Mouse (Mus musculus) cerebellum, adult 2 months (tissue): ENCODE measurements around the gene Mdm2. TPM values are rescaled to one million over a fixed set of nuclear protein-coding genes. Genes with fewer than 3 reads are reported as not detected.
"Not testable (repeated sequence)": the region's sequence is repeated elsewhere in the genome, so short reads cannot be mapped to it uniquely, and the experiment has no call there.

ENCODE experiments used
- DNase-seq, 2 experiments: peaks; one replicate each; pipeline ENCODE4 v3.0.0; 2021
- H3K27ac ChIP-seq: fragments of 200-500 bp; 2 replicates; pipeline ENCODE4 v1.5.1; 2012; ENCODE audit warnings: low read length, control low read depth, inconsistent platforms; ENCODE audit not compliant: insufficient read depth
- H3K27me3 ChIP-seq: fragments of 200-500 bp; 2 replicates; pipeline ENCODE4 v1.6.1; 2012; ENCODE audit warnings: inconsistent platforms, mild to moderate bottlenecking, low read length, moderate library complexity; ENCODE audit not compliant: control insufficient read depth, insufficient read depth
- H3K4me1 ChIP-seq: fragments of 200-500 bp; 2 replicates; pipeline ENCODE4 v1.6.1; 2011; ENCODE audit warnings: low read length; ENCODE audit not compliant: control insufficient read depth, insufficient read depth
- H3K4me3 ChIP-seq: fragments of 200-500 bp; replicated peaks from 2 replicates; pipeline ENCODE3; 2011; ENCODE audit warnings: mild to moderate bottlenecking, low read depth, low read length, control low read depth; ENCODE audit not compliant: insufficient read depth
- CTCF ChIP-seq: fragments of 200-500 bp; IDR thresholded peaks from 2 replicates; pipeline ENCODE4 v1.5.1; 2011; ENCODE audit warnings: low read depth, mild to moderate bottlenecking, control low read depth, low read length, moderate library complexity, borderline replicate concordance; ENCODE audit not compliant: insufficient read depth
- POLR2A ChIP-seq: fragments of 200-500 bp; IDR thresholded peaks from 2 replicates; pipeline ENCODE4 v1.6.1; 2011; ENCODE audit warnings: low read length, control low read depth, borderline replicate concordance; ENCODE audit not compliant: insufficient read depth
- WGBS: fragments of 180-500 bp; shearing (Covaris S2); methylation state at CpG from one replicate; pipeline ENCODE4 v1.1.7; 2018; 5-methylcytosine and 5-hydroxymethylcytosine counted together
- polyA plus RNA-seq: library from polyadenylated mRNA; depleted of rRNA; stranded (reverse); fragments of >200 nt; gene quantifications from 2 replicates; pipeline ENCODE4 v1.2.3, GENCODE M21; 2012

The Mdm2 gene
- polyA plus RNA-seq, 1 experiment: 67.6 TPM

- no peaks in the 10 kb centered on the region for H3K27me3 ChIP-seq
- TF ChIP-seq POLR2A: no peak
- no peak for TF ChIP-seq CTCF
- 94% methylated on average over 14 of the region's 14 CpGs for whole genome bisulfite sequencing
- no peak overlapping the region for H3K4me3 ChIP-seq
- no peak for DNase-seq
- no peak overlapping the region for H3K27ac ChIP-seq
- no peaks in the 10 kb centered on the region for H3K4me1 ChIP-seq
Measured at GRCm38 (mm10) chr10:117751282-117751610, 40.7 kb upstream of the Mdm2 start.

- TF ChIP-seq CTCF: no peak
- no peak for TF ChIP-seq POLR2A
- Histone ChIP-seq H3K27me3 (no peaks in the 10 kb centered on the region), H3K27ac (no peak overlapping the region), H3K4me3 (no peak overlapping the region), H3K4me1 (no peaks in the 10 kb centered on the region)
- no peak for DNase-seq
- 98% methylated on average over 5 of the region's 5 CpGs for WGBS
Measured at GRCm38 (mm10) chr10:117750529-117751281, 40.1 kb upstream of the Mdm2 start.

- DNase-seq: no peak
- no peaks in the 10 kb centered on the region for H3K27me3 ChIP-seq
- no peak overlapping the region for H3K4me3 ChIP-seq
- no peaks in the 10 kb centered on the region for H3K4me1 ChIP-seq
- 93% methylated on average over 14 of the region's 14 CpGs for WGBS
- H3K27ac ChIP-seq: no peak overlapping the region
- no peak for TF ChIP-seq POLR2A
Measured at GRCm38 (mm10) chr10:117749787-117750343, 39.3 kb upstream of the Mdm2 start.

GRCm38 (mm10) chr10:117749050-117749686 is 38.6 kb upstream of the Mdm2 start:
- no peak for TF ChIP-seq CTCF
- TF ChIP-seq POLR2A: no peak
- Histone ChIP-seq H3K27ac (no peak overlapping the region), H3K4me3 (no peak overlapping the region), H3K27me3 (no peaks in the 10 kb centered on the region), H3K4me1 (peaks cover 3% of the 10 kb centered on the region)
- WGBS: 98% methylated on average over 10 of the region's 10 CpGs
- DNase-seq: no peak

- no peak overlapping the region for H3K27ac ChIP-seq
- TF ChIP-seq CTCF: no peak
- no peak for TF ChIP-seq POLR2A
- H3K27me3 ChIP-seq: no peaks in the 10 kb centered on the region
- H3K4me3 ChIP-seq: no peak overlapping the region
- H3K4me1 ChIP-seq: peaks cover 6% of the 10 kb centered on the region
- WGBS: 83% methylated on average over 10 of the region's 10 CpGs
- no peak for DNase-seq
Measured at GRCm38 (mm10) chr10:117748276-117749049, 37.9 kb upstream of the Mdm2 start.

GRCm38 (mm10) chr10:117747711-117748110 is 37.2 kb upstream of the Mdm2 start:
- TF ChIP-seq POLR2A: no peak
- no peak for TF ChIP-seq CTCF
- Histone ChIP-seq H3K4me3 (no peak overlapping the region), H3K27ac (no peak overlapping the region), H3K27me3 (no peaks in the 10 kb centered on the region), H3K4me1 (peaks cover 6% of the 10 kb centered on the region)
- no peak for DNase-seq
- WGBS: 95% methylated on average over 7 of the region's 7 CpGs

GRCm38 (mm10) chr10:117746297-117746883 is 35.8 kb upstream of the Mdm2 start, which contains the start of gene Slc35e3:
Gene Slc35e3, minus strand, starts transcription at chr10:117746365.
- WGBS: 12% methylated on average over 46 of the region's 46 CpGs
- peak within 1 kb of the TSS; percentile 59 for H3K4me3 ChIP-seq
- no peaks in the 10 kb centered on the region for H3K27me3 ChIP-seq
- peak; percentile 96 to 97 for DNase-seq
- TF ChIP-seq CTCF (no peak), POLR2A (peak; percentile 53)
- H3K4me1 ChIP-seq: peaks cover 6% of the 10 kb centered on the region
- H3K27ac ChIP-seq: no peak within 1 kb of the TSS

- not testable (repeated sequence) for H3K27ac ChIP-seq, H3K27me3 ChIP-seq, H3K4me1 ChIP-seq
- peak; percentile 38 to 58 for DNase-seq
- WGBS: under 1% methylated on average over 18 of the region's 46 CpGs
- H3K4me3 ChIP-seq: peak overlapping the region; percentile 59
Measured at GRCm38 (mm10) chr10:117745570-117746296, 35.2 kb upstream of the Mdm2 start.
